ENCODE assay signal across 13 mouse cellular contexts in genomic region chr11:53528397-53529252, GRCm38 (mm10). TPM values are rescaled to one million over a fixed set of nuclear protein-coding genes. Genes with fewer than 3 reads are reported as not detected.
DNase-seq lines count a peak whose midpoint lies in the region; ATAC-seq and TF ChIP-seq lines count a peak whose summit lies in the region.
"Had no signal": no experiment of that assay in that cellular context is flagged by ENCODE, and none has a peak within 500 bp of the region (broad histone marks: within the 10 kb centered on the region; RNA-seq: fewer than 3 reads in every experiment).

No protein-coding gene starts in this region.

- H3K9me3 ChIP-seq in heart, embryonic 11.5 days (replicated peaks; ENCODE audit: control insufficient read depth, low read length) = no peaks in the 10 kb centered on the region
- no peaks in the 10 kb centered on the region for H3K9me3 ChIP-seq in liver, embryonic 12.5 days (replicated peaks)
- H3K9me3 ChIP-seq in liver, postnatal 0 days (ENCODE audit: low read length) = no peaks in the 10 kb centered on the region
- no peaks in the 10 kb centered on the region for H3K9me3 ChIP-seq in hindbrain, embryonic 14.5 days (ENCODE audit: control insufficient read depth, low read length)

- peak overlapping the region; percentile 33 for H3K27ac ChIP-seq in heart, adult 2 months
- no peak overlapping the region for H3K27ac ChIP-seq in heart, embryonic 11.5 days (ENCODE audit: low read depth, low read length)
- H3K27ac ChIP-seq in liver, embryonic 12.5 days = peak overlapping the region; percentile 4; the same call in 1 of the 2 replicates
- no peak overlapping the region for H3K27ac ChIP-seq in liver, postnatal 0 days (ENCODE audit: low read depth)
- peak overlapping the region; percentile 50 for H3K27ac ChIP-seq in cortical plate, adult 2 months (ENCODE audit: insufficient read depth, low read length)
- H3K27ac ChIP-seq in hindbrain, embryonic 14.5 days = no peak overlapping the region

- H3K4me2 ChIP-seq in heart, embryonic 11.5 days = no peak overlapping the region
- 0 out of 2 replicates have a peak overlapping the region, but pooled peaks have one; percentile 7 for H3K4me2 ChIP-seq in liver, embryonic 12.5 days
- H3K4me2 ChIP-seq in liver, postnatal 0 days (ENCODE audit: low read depth, low read length) = no peak overlapping the region
- no peak overlapping the region for H3K4me2 ChIP-seq in hindbrain, embryonic 14.5 days (replicated peaks)

- no peak for ATAC-seq in heart, embryonic 11.5 days (replicated peaks; ENCODE audit: insufficient number of reproducible peaks, low FRiP score, low TSS enrichment)
- ATAC-seq in liver, embryonic 12.5 days = peak; percentile 32; the same call in 1 of the 2 replicates
- no peak for ATAC-seq in liver, postnatal 0 days
- peak; percentile 54 for ATAC-seq in megakaryocyte-erythroid progenitor cell, adult 5-6 weeks (replicated peaks; ENCODE audit: low FRiP score, low TSS enrichment, poor library complexity, severe bottlenecking)
- no peak for ATAC-seq in hindbrain, embryonic 14.5 days (ENCODE audit: low FRiP score)

- H3K79me2 ChIP-seq in heart, adult 2 months (replicated peaks; ENCODE audit: control insufficient read depth, insufficient read depth, low read length) = peaks cover 2% of the 10 kb centered on the region; the same call in 1 of the 2 replicates

- no peaks in the 10 kb centered on the region for H3K27me3 ChIP-seq in heart, adult 2 months (ENCODE audit: control insufficient read depth, insufficient read depth, low read length)
- H3K27me3 ChIP-seq in heart, embryonic 11.5 days (ENCODE audit: control insufficient read depth, insufficient read depth, low read length) = no peaks in the 10 kb centered on the region
- no peaks in the 10 kb centered on the region for H3K27me3 ChIP-seq in liver, embryonic 12.5 days (replicated peaks)
- H3K27me3 ChIP-seq in liver, postnatal 0 days (ENCODE audit: insufficient read depth, low read length) = no peaks in the 10 kb centered on the region
- H3K27me3 ChIP-seq in hindbrain, embryonic 14.5 days (ENCODE audit: control insufficient read depth, insufficient read depth, low read length) = no peaks in the 10 kb centered on the region
- H3K27me3 ChIP-seq: CH12.LX had no signal

- H3K36me3 ChIP-seq in heart, adult 2 months (ENCODE audit: control insufficient read depth, insufficient read depth, low read length) = no peaks in the 10 kb centered on the region
- no peaks in the 10 kb centered on the region; the same call in 1 of the 2 replicates for H3K36me3 ChIP-seq in heart, embryonic 11.5 days (ENCODE audit: control insufficient read depth, insufficient read depth, low read length)
- peaks cover 55% of the 10 kb centered on the region for H3K36me3 ChIP-seq in liver, embryonic 12.5 days
- peaks cover 2% of the 10 kb centered on the region; the same call in 1 of the 2 replicates for H3K36me3 ChIP-seq in liver, postnatal 0 days (replicated peaks; ENCODE audit: insufficient read depth, low read length)
- peaks cover 3% of the 10 kb centered on the region; the same call in 1 of the 2 replicates for H3K36me3 ChIP-seq in hindbrain, embryonic 14.5 days (replicated peaks; ENCODE audit: control insufficient read depth, insufficient read depth)

- WGBS in heart, adult 2 months = 47% methylated on average over 9 of the region's 9 CpGs
- WGBS in heart, embryonic 11.5 days (ENCODE audit: insufficient replicate concordance) = 46% methylated on average over 9 of the region's 9 CpGs
- 50% methylated on average over 9 of the region's 9 CpGs for WGBS in liver, embryonic 12.5 days (ENCODE audit: insufficient replicate concordance)
- WGBS in liver, postnatal 0 days (ENCODE audit: insufficient replicate concordance) = 55% methylated on average over 9 of the region's 9 CpGs
- WGBS in hindbrain, embryonic 14.5 days = 80% methylated on average over 9 of the region's 9 CpGs

- no peak for TF ChIP-seq CTCF in heart, adult 2 months (IDR thresholded peaks at IDR 0.05)
- no peak for TF ChIP-seq CTCF in liver, postnatal 0 days (IDR thresholded peaks at IDR 0.05; ENCODE audit: low read depth)
- no peak for TF ChIP-seq CTCF in cortical plate, adult 2 months (IDR thresholded peaks at IDR 0.05; ENCODE audit: extremely low read depth, insufficient read depth, low read length)

- no peak overlapping the region for H3K4me3 ChIP-seq in heart, adult 2 months
- no peak overlapping the region for H3K4me3 ChIP-seq in heart, embryonic 11.5 days (ENCODE audit: low read depth, low read length)
- no peak overlapping the region for H3K4me3 ChIP-seq in liver, embryonic 12.5 days
- H3K4me3 ChIP-seq in liver, postnatal 0 days (ENCODE audit: low read depth, low read length) = no peak overlapping the region
- H3K4me3 ChIP-seq in cortical plate, adult 2 months (ENCODE audit: insufficient read depth, low read length) = no peak overlapping the region
- no peak overlapping the region for H3K4me3 ChIP-seq in hindbrain, embryonic 14.5 days (replicated peaks; ENCODE audit: low read length)
- H3K4me3 ChIP-seq: myocyte had no signal

- TF ChIP-seq POLR2A in heart, adult 2 months (IDR thresholded peaks at IDR 0.05; ENCODE audit: insufficient read depth, low read depth, low read length) = no peak
- TF ChIP-seq POLR2A in cortical plate, adult 2 months (IDR thresholded peaks at IDR 0.05; ENCODE audit: extremely low read depth, insufficient read depth, low read length) = no peak

- no peak for TF ChIP-seq EP300 in heart, adult 2 months (IDR thresholded peaks at IDR 0.05; ENCODE audit: insufficient read depth, low read depth, low read length)
- no peak for TF ChIP-seq EP300 in liver, postnatal 0 days (IDR thresholded peaks at IDR 0.05; ENCODE audit: low read depth)

- no peak overlapping the region for H3K9ac ChIP-seq in heart, adult 2 months (ENCODE audit: low read depth, low read length)
- no peak overlapping the region for H3K9ac ChIP-seq in heart, embryonic 11.5 days (ENCODE audit: low read depth, low read length)
- H3K9ac ChIP-seq in liver, embryonic 12.5 days = peak overlapping the region; percentile 28
- H3K9ac ChIP-seq in liver, postnatal 0 days (replicated peaks) = no peak overlapping the region
- no peak overlapping the region for H3K9ac ChIP-seq in hindbrain, embryonic 14.5 days

- H3K4me1 ChIP-seq in heart, adult 2 months (ENCODE audit: control insufficient read depth, insufficient read depth, low read length) = peaks cover 29% of the 10 kb centered on the region
- peaks cover 34% of the 10 kb centered on the region for H3K4me1 ChIP-seq in heart, embryonic 11.5 days (ENCODE audit: control insufficient read depth, insufficient read depth, low read length)
- H3K4me1 ChIP-seq in liver, embryonic 12.5 days = peaks cover 83% of the 10 kb centered on the region
- peaks cover 3% of the 10 kb centered on the region; the same call in 1 of the 2 replicates for H3K4me1 ChIP-seq in liver, postnatal 0 days (ENCODE audit: insufficient read depth)
- peaks cover 31% of the 10 kb centered on the region for H3K4me1 ChIP-seq in cortical plate, adult 2 months (ENCODE audit: control insufficient read depth, insufficient read depth, low read length)
- 0 out of 2 replicates have a peak, but pooled peaks cover 7% of the 10 kb centered on the region for H3K4me1 ChIP-seq in hindbrain, embryonic 14.5 days (replicated peaks; ENCODE audit: control insufficient read depth, insufficient read depth, low read length)

- intact Hi-C loops in heart, adult 2 months (cut with DNase I) = loop anchor here (5.0 kb wide), 1 partner anchor 56 kb away; the partner anchor contains the start of gene Gm9837

- no peak for DNase-seq in heart, adult 2 months
- DNase-seq in liver, postnatal 0 days = no peak
- no peak for DNase-seq in testis, postnatal 10 days (ENCODE audit: low spot score)
- no peak for DNase-seq in hindbrain, embryonic 14.5 days (ENCODE audit: low spot score)

RNA-seq across cellular contexts. Expression of gene Sept8, which starts 9.6 kb away (rescaled TPM):
- 10 to 100 TPM; 25.7 to 28.2 TPM for total RNA-seq in heart, adult 2 months (2021)
- 24.8 and 39.2 TPM in 2 replicates for polyA plus RNA-seq in heart, adult 2 months (2012; rRNA removed)
- polyA plus RNA-seq in heart, embryonic 11.5 days (2014; fragmentation: Nextera tagmentation; extraction: Ambion mirVana) = 18.8 and 21.4 TPM in 2 replicates
- 33.5 and 34.3 TPM in 2 replicates for polyA plus RNA-seq in liver, embryonic 12.5 days (2016; fragmentation: Nextera tagmentation; extraction: Ambion mirVana)
- polyA plus RNA-seq in liver, postnatal 0 days (2015; fragmentation: Nextera tagmentation; extraction: Ambion mirVana) = 6.2 and 7.2 TPM in 2 replicates
- 379 TPM in 2 replicates for polyA plus RNA-seq in cortical plate, adult 2 months (2012; rRNA removed)
- 229 and 247 TPM in 2 replicates for total RNA-seq in megakaryocyte-erythroid progenitor cell, adult 5-6 weeks (2014; fragmentation: Nextera tagmentation)
- total RNA-seq in megakaryocyte-erythroid progenitor cell, adult 5-6 weeks (2017) = 135 and 175 TPM in 2 replicates
- polyA plus RNA-seq in hindbrain, embryonic 14.5 days (2014; fragmentation: Nextera tagmentation; extraction: Ambion mirVana) = 21.6 and 23.7 TPM in 2 replicates

RNA-seq across cellular contexts. Expression of gene Kif3a, which starts 38.6 kb away (rescaled TPM):
- 1 to 10 TPM; 7.9 to 8.2 TPM for total RNA-seq in heart, adult 2 months (2021)
- polyA plus RNA-seq in heart, adult 2 months (2012; rRNA removed) = 4.9 and 9.0 TPM in 2 replicates
- polyA plus RNA-seq in heart, embryonic 11.5 days (2014; fragmentation: Nextera tagmentation; extraction: Ambion mirVana) = 31.9 and 38.6 TPM in 2 replicates
- 13.7 and 14.5 TPM in 2 replicates for polyA plus RNA-seq in liver, embryonic 12.5 days (2016; fragmentation: Nextera tagmentation; extraction: Ambion mirVana)
- 5.3 and 7.1 TPM in 2 replicates for polyA plus RNA-seq in liver, postnatal 0 days (2015; fragmentation: Nextera tagmentation; extraction: Ambion mirVana)
- 98.7 and 107 TPM in 2 replicates for polyA plus RNA-seq in cortical plate, adult 2 months (2012; rRNA removed)
- total RNA-seq in megakaryocyte-erythroid progenitor cell, adult 5-6 weeks (2014; fragmentation: Nextera tagmentation) = 14.4 and 14.6 TPM in 2 replicates
- total RNA-seq in megakaryocyte-erythroid progenitor cell, adult 5-6 weeks (2017) = 20.0 and 21.9 TPM in 2 replicates
- 278 and 302 TPM in 2 replicates for polyA plus RNA-seq in hindbrain, embryonic 14.5 days (2014; fragmentation: Nextera tagmentation; extraction: Ambion mirVana)

RNA-seq across cellular contexts. Expression of gene Sowaha, which starts 48.6 kb away (rescaled TPM):
- total RNA-seq in heart, adult 2 months (2021) = under 1 TPM; 0.05 to 0.34 TPM
- 0.03 and 0.10 TPM in 2 replicates for polyA plus RNA-seq in heart, adult 2 months (2012; rRNA removed)
- 0.41 and 0.73 TPM in 2 replicates for polyA plus RNA-seq in heart, embryonic 11.5 days (2014; fragmentation: Nextera tagmentation; extraction: Ambion mirVana)
- 9.8 and 10.1 TPM in 2 replicates for polyA plus RNA-seq in liver, embryonic 12.5 days (2016; fragmentation: Nextera tagmentation; extraction: Ambion mirVana)
- 7.4 and 7.9 TPM in 2 replicates for polyA plus RNA-seq in liver, postnatal 0 days (2015; fragmentation: Nextera tagmentation; extraction: Ambion mirVana)
- 54.0 and 56.1 TPM in 2 replicates for polyA plus RNA-seq in cortical plate, adult 2 months (2012; rRNA removed)
- total RNA-seq in megakaryocyte-erythroid progenitor cell, adult 5-6 weeks (2014; fragmentation: Nextera tagmentation) = 3.9 and 7.0 TPM in 2 replicates
- 3.7 and 4.7 TPM in 2 replicates for total RNA-seq in megakaryocyte-erythroid progenitor cell, adult 5-6 weeks (2017)
- polyA plus RNA-seq in hindbrain, embryonic 14.5 days (2014; fragmentation: Nextera tagmentation; extraction: Ambion mirVana) = 1.3 and 1.4 TPM in 2 replicates
- total RNA-seq: CH12.LX had no signal
- polyA plus RNA-seq: myocyte had no signal

RNA-seq across cellular contexts. Expression of gene Gm9945, which starts 48.7 kb away (rescaled TPM):
- not detected for total RNA-seq in heart, adult 2 months (2021)
- not detected in 2 replicates for polyA plus RNA-seq in heart, adult 2 months (2012; rRNA removed)
- polyA plus RNA-seq in heart, embryonic 11.5 days (2014; fragmentation: Nextera tagmentation; extraction: Ambion mirVana) = 0.29 TPM in 1 of 2 replicates, not detected in the other
- 0.14 and 0.48 TPM in 2 replicates for polyA plus RNA-seq in liver, embryonic 12.5 days (2016; fragmentation: Nextera tagmentation; extraction: Ambion mirVana)
- 0.15 and 0.31 TPM in 2 replicates for polyA plus RNA-seq in liver, postnatal 0 days (2015; fragmentation: Nextera tagmentation; extraction: Ambion mirVana)
- 0.48 and 0.81 TPM in 2 replicates for polyA plus RNA-seq in cortical plate, adult 2 months (2012; rRNA removed)
- not detected in 2 replicates for total RNA-seq in megakaryocyte-erythroid progenitor cell, adult 5-6 weeks (2014; fragmentation: Nextera tagmentation)
- not detected in 2 replicates for total RNA-seq in megakaryocyte-erythroid progenitor cell, adult 5-6 weeks (2017)
- polyA plus RNA-seq in hindbrain, embryonic 14.5 days (2014; fragmentation: Nextera tagmentation; extraction: Ambion mirVana) = 0.36 TPM in 1 of 2 replicates, not detected in the other
- total RNA-seq: CH12.LX; gastrocnemius, postnatal 4 days had no signal
- polyA plus RNA-seq: intestine, embryonic 14.5 days; myocyte had no signal

RNA-seq across cellular contexts. Expression of gene Gm9837, which starts 58.3 kb away (rescaled TPM):
- not detected for total RNA-seq in heart, adult 2 months (2021)
- polyA plus RNA-seq in heart, adult 2 months (2012; rRNA removed) = not detected in 2 replicates
- polyA plus RNA-seq in heart, embryonic 11.5 days (2014; fragmentation: Nextera tagmentation; extraction: Ambion mirVana) = not detected in 2 replicates
- polyA plus RNA-seq in liver, embryonic 12.5 days (2016; fragmentation: Nextera tagmentation; extraction: Ambion mirVana) = not detected in 2 replicates
- polyA plus RNA-seq in liver, postnatal 0 days (2015; fragmentation: Nextera tagmentation; extraction: Ambion mirVana) = not detected in 2 replicates
- not detected in 2 replicates for polyA plus RNA-seq in cortical plate, adult 2 months (2012; rRNA removed)
- not detected in 2 replicates for total RNA-seq in megakaryocyte-erythroid progenitor cell, adult 5-6 weeks (2014; fragmentation: Nextera tagmentation)
- total RNA-seq in megakaryocyte-erythroid progenitor cell, adult 5-6 weeks (2017) = not detected in 2 replicates
- not detected in 2 replicates for polyA plus RNA-seq in hindbrain, embryonic 14.5 days (2014; fragmentation: Nextera tagmentation; extraction: Ambion mirVana)
- total RNA-seq: CH12.LX; gastrocnemius, postnatal 4 days had no signal
- polyA plus RNA-seq: intestine, embryonic 14.5 days; myocyte; urinary bladder, adult 2 months had no signal

Comparison
In these comparisons a context has a peak if more than half of its experiments do, and no peak if none do; other contexts are left out.
1. H3K27ac ChIP-seq: peak in heart, adult 2 months (single experiment), liver, embryonic 12.5 days (single experiment) and cortical plate, adult 2 months (single experiment); none in heart, embryonic 11.5 days (single experiment), liver, postnatal 0 days (single experiment) and hindbrain, embryonic 14.5 days (single experiment).
2. ATAC-seq: peak in liver, embryonic 12.5 days (single experiment) and megakaryocyte-erythroid progenitor cell, adult 5-6 weeks (single experiment); none in heart, embryonic 11.5 days (single experiment), liver, postnatal 0 days (single experiment) and hindbrain, embryonic 14.5 days (single experiment).